Mouse (Mus musculus): ENCODE results near the gene H2afx.
"Not testable (repeated sequence)": the region's sequence is repeated elsewhere in the genome, so short reads cannot be mapped to it uniquely, and the experiment has no call there.

Gene H2afx

GRCm38 (mm10) chr9:44341487-44341886 lies 7.0 kb downstream of the H2afx start:
- no peak for DNase-seq (ENCODE audit: low read depth)

GRCm38 (mm10) chr9:44342173-44342572 lies 7.7 kb downstream of the H2afx start:
- no peak for DNase-seq (ENCODE audit: low read depth)

- no peak for DNase-seq (ENCODE audit: low read depth)
Observed at GRCm38 (mm10) chr9:44342605-44343004, 8.1 kb downstream of the H2afx start.

GRCm38 (mm10) chr9:44343290-44343689 lies 8.8 kb downstream of the H2afx start:
- peak; percentile 81 for DNase-seq (ENCODE audit: low read depth)

- DNase-seq (ENCODE audit: low read depth), result peak; percentile 96
Observed at GRCm38 (mm10) chr9:44343781-44344421, 9.4 kb downstream of the H2afx start, which contains the start of gene Hmbs. TSS of gene Hmbs (minus strand) at chr9:44344228.

GRCm38 (mm10) chr9:44345570-44346433 lies 11.3 kb downstream of the H2afx start:
- no peak for DNase-seq (ENCODE audit: low read depth)

GRCm38 (mm10) chr9:44347166-44347565 lies 12.7 kb downstream of the H2afx start:
- DNase-seq (ENCODE audit: low read depth), result no peak

GRCm38 (mm10) chr9:44347621-44348020 lies 13.1 kb downstream of the H2afx start:
- DNase-seq (ENCODE audit: low read depth), result no peak

GRCm38 (mm10) chr9:44348546-44348945 lies 14.1 kb downstream of the H2afx start:
- DNase-seq (ENCODE audit: low read depth), result no peak

GRCm38 (mm10) chr9:44351396-44351795 lies 16.9 kb downstream of the H2afx start:
- DNase-seq (ENCODE audit: low read depth), result no peak

- no peak for DNase-seq (ENCODE audit: low read depth)
Observed at GRCm38 (mm10) chr9:44352337-44352736, 17.8 kb downstream of the H2afx start.

- DNase-seq (ENCODE audit: low read depth), result no peak
Observed at GRCm38 (mm10) chr9:44353142-44353541, 18.6 kb downstream of the H2afx start.

- peak; percentile 80 for DNase-seq (ENCODE audit: low read depth)
Observed at GRCm38 (mm10) chr9:44357207-44357606, 22.7 kb downstream of the H2afx start.

GRCm38 (mm10) chr9:44361190-44361917 lies 26.9 kb downstream of the H2afx start, which contains the start of gene Vps11:
TSS of gene Vps11 (minus strand) at chr9:44361670.
- DNase-seq (ENCODE audit: low read depth), result peak; percentile 98

- DNase-seq (ENCODE audit: low read depth), result not testable (repeated sequence)
Observed at GRCm38 (mm10) chr9:44361931-44362330, 27.4 kb downstream of the H2afx start.

- peak; percentile 58 for DNase-seq (ENCODE audit: low read depth)
Observed at GRCm38 (mm10) chr9:44364480-44364879, 30.0 kb downstream of the H2afx start.

GRCm38 (mm10) chr9:44373386-44373785 lies 38.9 kb downstream of the H2afx start:
- DNase-seq (ENCODE audit: low read depth), result no peak

- DNase-seq (ENCODE audit: low read depth), result no peak
Observed at GRCm38 (mm10) chr9:44376141-44376540, 41.6 kb downstream of the H2afx start.

GRCm38 (mm10) chr9:44377335-44377734 lies 42.8 kb downstream of the H2afx start:
- DNase-seq (ENCODE audit: low read depth), result not testable (repeated sequence)

GRCm38 (mm10) chr9:44378153-44378730 lies 43.7 kb downstream of the H2afx start:
- peak; percentile 40 for DNase-seq (ENCODE audit: low read depth)

- peak; percentile 98 for DNase-seq (ENCODE audit: low read depth)
Observed at GRCm38 (mm10) chr9:44379054-44379834, 44.8 kb downstream of the H2afx start, which contains the start of gene Hyou1. TSS of gene Hyou1 (plus strand) at chr9:44379490.

All from 416B (cell line).